Mouse (Mus musculus) limb, embryonic 11.5 days (tissue): ENCODE results near the gene Mvb12a. TPM values are rescaled to one million over a fixed set of nuclear protein-coding genes. Genes with fewer than 3 reads are reported as not detected.

ENCODE experiments used
- ATAC-seq: fragments of 200-750 bp; cut with Nextera tagmentation; 2 replicates; pipeline ENCODE4 v1.8.0; 2017; ENCODE audit warnings: low read depth; ENCODE audit not compliant: insufficient number of reproducible peaks, low FRiP score, low TSS enrichment
- DNase-seq: peaks from one replicate; pipeline ENCODE4 v3.0.0-alpha.2; 2015; ENCODE audit warnings: low spot score
- H3K27ac ChIP-seq: fragments of 300-500 bp; sonication (generic); replicated peaks from 2 replicates; pipeline ENCODE4 v1.5.1; 2014; ENCODE audit warnings: low read depth, mild to moderate bottlenecking, low read length
- H3K27me3 ChIP-seq: fragments of 300-500 bp; sonication (generic); 2 replicates; pipeline ENCODE4 v1.6.1; 2014; ENCODE audit warnings: mild to moderate bottlenecking, low read length, mixed read lengths; ENCODE audit not compliant: control insufficient read depth, insufficient read depth
- H3K36me3 ChIP-seq: fragments of 300-500 bp; sonication (generic); 2 replicates; pipeline ENCODE4 v1.6.1; 2014; ENCODE audit warnings: mild to moderate bottlenecking, low read length, moderate library complexity, mixed read lengths; ENCODE audit not compliant: control insufficient read depth, insufficient read depth
- H3K4me1 ChIP-seq: fragments of 300-500 bp; sonication (generic); 2 replicates; pipeline ENCODE4 v1.6.1; 2014; ENCODE audit warnings: low read length, mixed read lengths; ENCODE audit not compliant: control insufficient read depth, insufficient read depth
- H3K4me2 ChIP-seq: fragments of 300-500 bp; sonication (generic); 2 replicates; pipeline ENCODE4 v1.6.1; 2014; ENCODE audit warnings: low read depth, mild to moderate bottlenecking, moderate library complexity; ENCODE audit not compliant: severe bottlenecking
- H3K4me3 ChIP-seq: fragments of 300-500 bp; sonication (generic); 2 replicates; pipeline ENCODE4 v1.5.1; 2014; ENCODE audit warnings: low read depth, low read length
- H3K9ac ChIP-seq: fragments of 300-500 bp; sonication (generic); 2 replicates; pipeline ENCODE4 v1.6.1; 2014; ENCODE audit warnings: mild to moderate bottlenecking, low read length
- H3K9me3 ChIP-seq: fragments of 300-500 bp; sonication (generic); 2 replicates; pipeline ENCODE4 v1.6.1; 2016; ENCODE audit warnings: low read length; ENCODE audit not compliant: control insufficient read depth
- WGBS: fragments of 180-500 bp; shearing (Covaris S2); extraction: QIAGEN DNeasy Blood & Tissue Kit; methylation state at CpG from one replicate; pipeline ENCODE4 v1.1.7; 2014; 5-methylcytosine and 5-hydroxymethylcytosine counted together
- polyA plus RNA-seq: library from polyadenylated mRNA; unstranded; fragments of >200 nt; fragmentation: Nextera tagmentation; extraction: Ambion mirVana; gene quantifications from 2 replicates; pipeline ENCODE4 v1.2.1, GENCODE M21; 2014

The Mvb12a gene
- 66.5 and 74.2 TPM in 2 replicates for polyA plus RNA-seq

GRCm38 (mm10) chr8:71542632-71543343 is at the start of gene Mvb12a:
TSS of gene Mvb12a (plus strand) at chr8:71542922.
- no peaks in the 10 kb centered on the region for H3K9me3 ChIP-seq
- peak within 1 kb of the TSS; percentile 88 for H3K4me2 ChIP-seq
- WGBS, result under 1% methylated on average over 53 of the region's 55 CpGs
- H3K4me1 ChIP-seq, result peaks cover 7% of the 10 kb centered on the region; the same call in 1 of the 2 replicates
- peaks cover 5% of the 10 kb centered on the region for H3K36me3 ChIP-seq
- peak; percentile 96 for DNase-seq
- 0 out of 2 replicates have a peak within 1 kb of the TSS, but pooled peaks have one; percentile 1 for H3K27ac ChIP-seq
- ATAC-seq, result peak; percentile 91
- H3K27me3 ChIP-seq, result no peaks in the 10 kb centered on the region
- H3K4me3 ChIP-seq, result peak within 1 kb of the TSS; percentile 68
- H3K9ac ChIP-seq, result peak within 1 kb of the TSS; percentile 66

- ATAC-seq, result peak; percentile 14; the same call in 1 of the 2 replicates
Measured at GRCm38 (mm10) chr8:71495039-71495438, 47.7 kb upstream of the Mvb12a start.

GRCm38 (mm10) chr8:71495811-71496210 is 46.9 kb upstream of the Mvb12a start:
- H3K4me2 ChIP-seq, result no peak overlapping the region
- DNase-seq (no peak), ATAC-seq (no peak)
- no peak overlapping the region for H3K4me3 ChIP-seq
- H3K27ac ChIP-seq, result no peak overlapping the region
- peaks cover 35% of the 10 kb centered on the region for H3K4me1 ChIP-seq
- no peak overlapping the region for H3K9ac ChIP-seq
- no peaks in the 10 kb centered on the region for H3K27me3 ChIP-seq
- no peaks in the 10 kb centered on the region for H3K9me3 ChIP-seq
- WGBS, result 96% methylated on average over 5 of the region's 5 CpGs
- peaks cover 13% of the 10 kb centered on the region for H3K36me3 ChIP-seq

More at GRCm38 (mm10) chr8:71495039-71495438, 47.7 kb upstream of the Mvb12a start:
- Histone ChIP-seq H3K9ac (no peak overlapping the region), H3K4me2 (no peak overlapping the region), H3K36me3 (peaks cover 13% of the 10 kb centered on the region), H3K4me1 (peaks cover 36% of the 10 kb centered on the region), H3K27me3 (no peaks in the 10 kb centered on the region), H3K4me3 (no peak overlapping the region), H3K27ac (no peak overlapping the region), H3K9me3 (no peaks in the 10 kb centered on the region)
- DNase-seq, result peak; percentile 89
- 30% methylated on average over 16 of the region's 16 CpGs for WGBS

GRCm38 (mm10) chr8:71496481-71496880 is 46.2 kb upstream of the Mvb12a start:
- Histone ChIP-seq H3K9me3 (no peaks in the 10 kb centered on the region), H3K9ac (no peak overlapping the region), H3K4me1 (peaks cover 35% of the 10 kb centered on the region), H3K4me3 (no peak overlapping the region), H3K36me3 (peaks cover 9% of the 10 kb centered on the region), H3K4me2 (no peak overlapping the region), H3K27ac (no peak overlapping the region), H3K27me3 (no peaks in the 10 kb centered on the region)
- 32% methylated on average over 11 of the region's 11 CpGs for WGBS
- ATAC-seq (no peak), DNase-seq (peak; percentile 49)

- peaks cover 35% of the 10 kb centered on the region for H3K4me1 ChIP-seq
Measured at GRCm38 (mm10) chr8:71497077-71497645, 45.6 kb upstream of the Mvb12a start.

GRCm38 (mm10) chr8:71497881-71498501 is 44.7 kb upstream of the Mvb12a start:
- no peaks in the 10 kb centered on the region for H3K27me3 ChIP-seq
- H3K9me3 ChIP-seq, result no peaks in the 10 kb centered on the region
- ATAC-seq (no peak), DNase-seq (no peak)
- peaks cover 35% of the 10 kb centered on the region for H3K4me1 ChIP-seq
- WGBS, result 16% methylated on average over 15 of the region's 15 CpGs
- peak overlapping the region; percentile 10; the same call in 1 of the 2 replicates for H3K4me2 ChIP-seq
- peak overlapping the region; percentile 13; the same call in 1 of the 2 replicates for H3K9ac ChIP-seq
- H3K36me3 ChIP-seq, result peaks cover 4% of the 10 kb centered on the region
- H3K27ac ChIP-seq, result peak overlapping the region; percentile 62
- no peak overlapping the region for H3K4me3 ChIP-seq

More at GRCm38 (mm10) chr8:71497077-71497645, 45.6 kb upstream of the Mvb12a start:
- H3K36me3 ChIP-seq, result peaks cover 8% of the 10 kb centered on the region
- H3K27ac ChIP-seq, result no peak overlapping the region
- H3K9me3 ChIP-seq, result no peaks in the 10 kb centered on the region
- DNase-seq, result no peak
- ATAC-seq, result no peak
- no peaks in the 10 kb centered on the region for H3K27me3 ChIP-seq
- H3K9ac ChIP-seq, result no peak overlapping the region
- no peak overlapping the region for H3K4me3 ChIP-seq
- no peak overlapping the region for H3K4me2 ChIP-seq
- WGBS, result 91% methylated on average over 1 of the region's 1 CpGs

GRCm38 (mm10) chr8:71498816-71499690 is 43.7 kb upstream of the Mvb12a start:
- DNase-seq (peak; percentile 57), ATAC-seq (no peak)
- Histone ChIP-seq H3K27ac (peak overlapping the region; percentile 62), H3K27me3 (no peaks in the 10 kb centered on the region), H3K9me3 (no peaks in the 10 kb centered on the region), H3K36me3 (peaks cover 1% of the 10 kb centered on the region), H3K9ac (0 out of 2 replicates have a peak overlapping the region, but pooled peaks have one; percentile 12), H3K4me1 (peaks cover 35% of the 10 kb centered on the region), H3K4me2 (peak overlapping the region; percentile 7; the same call in 1 of the 2 replicates), H3K4me3 (no peak overlapping the region)
- WGBS, result 25% methylated on average over 14 of the region's 16 CpGs
